Mouse (Mus musculus) G1E (cell line): ENCODE results near the gene Aldoc. TPM values are rescaled to one million over a fixed set of nuclear protein-coding genes. Genes with fewer than 3 reads are reported as not detected.

Experiments used
- ATAC-seq: 2 replicates; pipeline ENCODE4 v1.8.0; 2016; ENCODE audit warnings: mild to moderate bottlenecking; ENCODE audit not compliant: insufficient number of reproducible peaks, poor library complexity, low FRiP score, severe bottlenecking; ENCODE audit errors: extremely low read depth
- DNase-seq: peaks from one replicate; pipeline ENCODE4 v3.0.0; 2012; ENCODE audit warnings: low spot score
- H3K27me3 ChIP-seq: 2 replicates; pipeline ENCODE4 v1.6.1; 2012; ENCODE audit warnings: mild to moderate bottlenecking, low read length, inconsistent platforms; ENCODE audit not compliant: insufficient read depth
- H3K36me3 ChIP-seq: replicated peaks from 2 replicates; pipeline ENCODE3; 2012; ENCODE audit warnings: mild to moderate bottlenecking, inconsistent platforms
- H3K4me1 ChIP-seq: 2 replicates; pipeline ENCODE4 v1.6.1; 2012; ENCODE audit warnings: low read depth, low read length, inconsistent platforms, mixed read lengths; ENCODE audit not compliant: insufficient read depth
- H3K4me3 ChIP-seq: 2 replicates; pipeline ENCODE4 v1.5.1; 2012; ENCODE audit warnings: low read depth, mild to moderate bottlenecking, inconsistent platforms, low read length, moderate library complexity, mixed read lengths
- H3K9me3 ChIP-seq: replicated peaks from 2 replicates; pipeline ENCODE4 v1.6.1; 2012; ENCODE audit warnings: inconsistent platforms
- CTCF ChIP-seq: IDR thresholded peaks from 2 replicates; pipeline ENCODE4 v1.5.1; 2012; ENCODE audit warnings: low read depth, low read length, inconsistent platforms, mixed read lengths
- GATA1 ChIP-seq: IDR thresholded peaks from 2 replicates; pipeline ENCODE4 v1.6.1; 2012; ENCODE audit warnings: borderline replicate concordance, low read length, inconsistent platforms, mixed read lengths
- GATA2 ChIP-seq: IDR thresholded peaks from 2 replicates; pipeline ENCODE4 v1.6.1; 2012; ENCODE audit warnings: low read depth, low read length, inconsistent platforms, borderline replicate concordance
- POLR2AphosphoS5 ChIP-seq: IDR thresholded peaks from 2 replicates; pipeline ENCODE4 v1.6.1; 2012; ENCODE audit warnings: low read depth, low read length, inconsistent platforms; ENCODE audit not compliant: insufficient replicate concordance
- TAL1 ChIP-seq: conservative IDR thresholded peaks from 2 replicates; pipeline ENCODE4 v1.6.1; 2012; ENCODE audit warnings: low read depth, low read length, inconsistent platforms, mixed read lengths
- polyA plus RNA-seq: library from polyadenylated mRNA; stranded (reverse); fragments of >175 nt; gene quantifications from 2 replicates; pipeline ENCODE4 v1.2.3, GENCODE M21; 2012
- total RNA-seq, 2 experiments: library from RNA; stranded (forward) in 1 of 2; stranded (reverse) in 1 of 2; fragments of 200-1000 nt in 1 of 2; fragments of >200 nt in 1 of 2; fragmentation: Nextera tagmentation in 1 of 2; gene quantifications; 2 replicates each; pipeline ENCODE4 v1.2.3; 2014 to 2017

Aldoc gene
- total and polyA plus RNA-seq, 3 experiments: 0.83 to 10.6 (median 10.2) TPM

GRCm38 (mm10) chr11:78313662-78314061 lies 9.1 kb upstream of the Aldoc start:
- ATAC-seq: no peak
- TF ChIP-seq GATA1 (no peak), POLR2AphosphoS5 (no peak), TAL1 (no peak), GATA2 (no peak), CTCF (no peak)

GRCm38 (mm10) chr11:78318411-78318810 lies 4.4 kb upstream of the Aldoc start:
- Histone ChIP-seq H3K9me3 (no peaks in the 10 kb centered on the region), H3K4me3 (no peak overlapping the region), H3K27me3 (no peaks in the 10 kb centered on the region), H3K36me3 (peaks cover 97% of the 10 kb centered on the region), H3K4me1 (peaks cover 11% of the 10 kb centered on the region)
- DNase-seq (no peak), ATAC-seq (no peak)
- no peak for TF ChIP-seq GATA1

More at GRCm38 (mm10) chr11:78313662-78314061, 9.1 kb upstream of the Aldoc start:
- H3K9me3 ChIP-seq: no peaks in the 10 kb centered on the region
- DNase-seq: no peak
- no peaks in the 10 kb centered on the region; the same call in 1 of the 2 replicates for H3K4me1 ChIP-seq
- H3K4me3 ChIP-seq: no peak overlapping the region
- H3K36me3 ChIP-seq: peaks cover 94% of the 10 kb centered on the region
- H3K27me3 ChIP-seq: no peaks in the 10 kb centered on the region

- peaks cover 3% of the 10 kb centered on the region; the same call in 1 of the 2 replicates for H3K27me3 ChIP-seq
- H3K36me3 ChIP-seq: peaks cover 91% of the 10 kb centered on the region
- ATAC-seq (no peak), DNase-seq (no peak)
- TF ChIP-seq TAL1: no peak
- TF ChIP-seq GATA1: no peak
- TF ChIP-seq POLR2AphosphoS5: no peak
- TF ChIP-seq GATA2: no peak
- no peak for TF ChIP-seq CTCF
- H3K4me1 ChIP-seq: peaks cover 16% of the 10 kb centered on the region
- no peak overlapping the region for H3K4me3 ChIP-seq
- no peaks in the 10 kb centered on the region for H3K9me3 ChIP-seq
Measured at GRCm38 (mm10) chr11:78322076-78322831, 514 bp upstream of the Aldoc start.

GRCm38 (mm10) chr11:78324000-78324785 lies 1.4 kb downstream of the Aldoc start:
- H3K4me1 ChIP-seq: peaks cover 26% of the 10 kb centered on the region
- H3K4me3 ChIP-seq: no peak overlapping the region
- ATAC-seq: no peak
- TF ChIP-seq POLR2AphosphoS5: no peak
- no peak for TF ChIP-seq CTCF
- no peak for TF ChIP-seq GATA1
- no peak for TF ChIP-seq GATA2
- no peak for TF ChIP-seq TAL1
- no peak for DNase-seq
- peaks cover 72% of the 10 kb centered on the region for H3K36me3 ChIP-seq
- no peaks in the 10 kb centered on the region for H3K9me3 ChIP-seq
- H3K27me3 ChIP-seq: peaks cover 3% of the 10 kb centered on the region; the same call in 1 of the 2 replicates

GRCm38 (mm10) chr11:78324965-78325364 lies 2.2 kb downstream of the Aldoc start:
- H3K27me3 ChIP-seq: peaks cover 3% of the 10 kb centered on the region; the same call in 1 of the 2 replicates
- peaks cover 31% of the 10 kb centered on the region for H3K4me1 ChIP-seq
- H3K9me3 ChIP-seq: no peaks in the 10 kb centered on the region
- no peak overlapping the region for H3K4me3 ChIP-seq
- ATAC-seq: no peak
- no peak for TF ChIP-seq GATA1
- TF ChIP-seq TAL1: no peak
- no peak for TF ChIP-seq GATA2
- no peak for TF ChIP-seq POLR2AphosphoS5
- H3K36me3 ChIP-seq: peaks cover 65% of the 10 kb centered on the region
- DNase-seq: no peak

- DNase-seq: no peak
- no peak for ATAC-seq
- peaks cover 31% of the 10 kb centered on the region for H3K4me1 ChIP-seq
- peaks cover 3% of the 10 kb centered on the region; the same call in 1 of the 2 replicates for H3K27me3 ChIP-seq
- H3K36me3 ChIP-seq: peaks cover 56% of the 10 kb centered on the region
- TF ChIP-seq TAL1: no peak
- TF ChIP-seq POLR2AphosphoS5: no peak
- TF ChIP-seq GATA1: no peak
- TF ChIP-seq CTCF: no peak
- no peak for TF ChIP-seq GATA2
- no peaks in the 10 kb centered on the region for H3K9me3 ChIP-seq
- no peak overlapping the region for H3K4me3 ChIP-seq
Measured at GRCm38 (mm10) chr11:78327215-78327614, 4.4 kb downstream of the Aldoc start.
